Mouse (Mus musculus) heart, adult 2 months (tissue): ENCODE data around the gene Kcnk3. TPM values are rescaled to one million over a fixed set of nuclear protein-coding genes. Genes with fewer than 3 reads are reported as not detected.
A peak's percentile ranks its signal among the peaks of the same experiment; 100 is the strongest.

Source experiments
- DNase-seq, 2 experiments: peaks; one replicate each; pipeline ENCODE4 v3.0.0; 2021
- H3K27ac ChIP-seq: fragments of 200-600 bp; 2 replicates; pipeline ENCODE4 v1.8.1; 2022
- H3K27me3 ChIP-seq: fragments of 200-500 bp; 2 replicates; pipeline ENCODE4 v1.6.1; 2012; ENCODE audit warnings: mild to moderate bottlenecking, low read length, inconsistent platforms, mixed read lengths; ENCODE audit not compliant: control insufficient read depth, insufficient read depth
- H3K36me3 ChIP-seq: fragments of 200-500 bp; 2 replicates; pipeline ENCODE4 v1.6.1; 2012; ENCODE audit warnings: low read length, inconsistent platforms; ENCODE audit not compliant: control insufficient read depth, insufficient read depth
- H3K4me1 ChIP-seq: fragments of 200-500 bp; 2 replicates; pipeline ENCODE4 v1.6.1; 2011; ENCODE audit warnings: low read length; ENCODE audit not compliant: control insufficient read depth, insufficient read depth
- H3K4me3 ChIP-seq: fragments of 200-600 bp; 2 replicates; pipeline ENCODE4 v1.8.1; 2022
- H3K79me2 ChIP-seq: fragments of 200-500 bp; replicated peaks from 2 replicates; pipeline ENCODE4 v1.6.1; 2012; ENCODE audit warnings: mild to moderate bottlenecking, inconsistent platforms, low read length, moderate library complexity, mixed read lengths; ENCODE audit not compliant: control insufficient read depth, insufficient read depth
- H3K9ac ChIP-seq: fragments of 200-500 bp; 2 replicates; pipeline ENCODE4 v1.6.1; 2012; ENCODE audit warnings: low read depth, mild to moderate bottlenecking, control low read depth, inconsistent platforms, low read length, mixed read lengths
- CTCF ChIP-seq: fragments of 200-600 bp; IDR thresholded peaks from 2 replicates; pipeline ENCODE4 v1.8.1; 2022; ENCODE audit warnings: antibody characterized with exemption, mild to moderate bottlenecking, moderate library complexity
- EP300 ChIP-seq: fragments of 200-500 bp; IDR thresholded peaks from 2 replicates; pipeline ENCODE4 v1.6.1; 2011; ENCODE audit warnings: low read depth, low read length, control low read depth; ENCODE audit not compliant: insufficient read depth
- POLR2A ChIP-seq: fragments of 200-500 bp; IDR thresholded peaks from 2 replicates; pipeline ENCODE4 v1.6.1; 2011; ENCODE audit warnings: mild to moderate bottlenecking, low read depth, low read length, control low read depth; ENCODE audit not compliant: insufficient read depth
- WGBS: fragments of 180-500 bp; shearing (Covaris S2); methylation state at CpG from one replicate; pipeline ENCODE4 v1.1.7; 2018; 5-methylcytosine and 5-hydroxymethylcytosine counted together
- intact Hi-C: fragments of 180-260 bp; cut with DNase I; formaldehyde crosslinking; loops from one replicate; pipeline ENCODE4 v1.15.1; 2025
- polyA plus RNA-seq: library from polyadenylated mRNA; depleted of rRNA; stranded (reverse); fragments of >200 nt; gene quantifications from 2 replicates; pipeline ENCODE4 v1.2.3, GENCODE M21; 2012
- total RNA-seq, 2 experiments: library from RNA; stranded (reverse); gene quantifications; 2 replicates each; pipeline ENCODE4 v1.2.3; 2021

The Kcnk3 gene
- total and polyA plus RNA-seq, 3 experiments: 259 to 432 (median 300) TPM

GRCm38 (mm10) chr5:30604769-30605188 is 16.8 kb downstream of the Kcnk3 start:
- H3K9ac ChIP-seq: no peak overlapping the region; the same call in 1 of the 2 replicates
- H3K4me3 ChIP-seq: no peak overlapping the region
- no peaks in the 10 kb centered on the region for H3K36me3 ChIP-seq
- TF ChIP-seq EP300 (peak; percentile 47; the same call in 1 of the 2 replicates), CTCF (no peak), POLR2A (0 out of 2 replicates have a peak, but pooled peaks have one; percentile 38)
- WGBS: 42% methylated on average over 8 of the region's 8 CpGs
- no peaks in the 10 kb centered on the region for H3K79me2 ChIP-seq
- peaks cover 9% of the 10 kb centered on the region for H3K4me1 ChIP-seq
- intact Hi-C loops: loop anchor here (2.0 kb wide), 1 partner anchor 16 kb away; the partner anchor contains the start of gene Kcnk3
- H3K27ac ChIP-seq: peak overlapping the region; percentile 92
- H3K27me3 ChIP-seq: no peaks in the 10 kb centered on the region
- peak in 1 of 2 experiments; percentile 64 for DNase-seq

- intact Hi-C loops: loop anchor here (2.0 kb wide), 1 partner anchor 17 kb away; the partner anchor contains the start of gene Kcnk3
- Histone ChIP-seq H3K9ac (no peak overlapping the region), H3K79me2 (no peaks in the 10 kb centered on the region), H3K4me3 (no peak overlapping the region), H3K27me3 (no peaks in the 10 kb centered on the region), H3K27ac (peak overlapping the region; percentile 92), H3K36me3 (no peaks in the 10 kb centered on the region), H3K4me1 (peaks cover 9% of the 10 kb centered on the region)
- 71% methylated on average over 6 of the region's 6 CpGs for WGBS
- no peak for DNase-seq
- TF ChIP-seq EP300 (no peak), POLR2A (no peak), CTCF (no peak)
These were observed 17.7 kb downstream of the Kcnk3 start for GRCm38 (mm10) chr5:30605649-30606048.

GRCm38 (mm10) chr5:30606424-30607073 is 18.6 kb downstream of the Kcnk3 start:
- 46% methylated on average over 16 of the region's 16 CpGs for WGBS
- TF ChIP-seq POLR2A (no peak; the same call in 1 of the 2 replicates), EP300 (peak; percentile 58; the same call in 1 of the 2 replicates), CTCF (no peak)
- H3K4me1 ChIP-seq: peaks cover 9% of the 10 kb centered on the region
- no peaks in the 10 kb centered on the region for H3K79me2 ChIP-seq
- intact Hi-C loops: no loop called here
- H3K27me3 ChIP-seq: no peaks in the 10 kb centered on the region
- no peak overlapping the region for H3K9ac ChIP-seq
- H3K36me3 ChIP-seq: no peaks in the 10 kb centered on the region
- H3K27ac ChIP-seq: peak overlapping the region; percentile 92; the same call in 1 of the 2 replicates
- H3K4me3 ChIP-seq: no peak overlapping the region
- DNase-seq: peak; percentile 73 to 86

GRCm38 (mm10) chr5:30609094-30609493 is 21.1 kb downstream of the Kcnk3 start:
- Histone ChIP-seq H3K9ac (no peak overlapping the region), H3K27ac (no peak overlapping the region; the same call in 1 of the 2 replicates), H3K27me3 (no peaks in the 10 kb centered on the region), H3K4me3 (no peak overlapping the region), H3K4me1 (peaks cover 8% of the 10 kb centered on the region), H3K79me2 (no peaks in the 10 kb centered on the region), H3K36me3 (peaks cover 4% of the 10 kb centered on the region; the same call in 1 of the 2 replicates)
- TF ChIP-seq CTCF (no peak), POLR2A (no peak), EP300 (no peak)
- WGBS: 87% methylated on average over 7 of the region's 7 CpGs
- DNase-seq: no peak
- intact Hi-C loops: no loop called here

- intact Hi-C loops: no loop called here
- Histone ChIP-seq H3K4me1 (peaks cover 10% of the 10 kb centered on the region), H3K4me3 (no peak overlapping the region), H3K79me2 (no peaks in the 10 kb centered on the region), H3K36me3 (peaks cover 4% of the 10 kb centered on the region; the same call in 1 of the 2 replicates), H3K9ac (no peak overlapping the region), H3K27me3 (no peaks in the 10 kb centered on the region), H3K27ac (no peak overlapping the region; the same call in 1 of the 2 replicates)
- 66% methylated on average over 8 of the region's 8 CpGs for WGBS
- no peak for DNase-seq
- TF ChIP-seq EP300: no peak
- no peak for TF ChIP-seq POLR2A
- TF ChIP-seq CTCF: no peak
These were observed 22.1 kb downstream of the Kcnk3 start for GRCm38 (mm10) chr5:30609918-30610645.
